Mouse (Mus musculus) liver, embryonic 14.5 days (tissue): ENCODE data around the gene Mettl24.

Experiments
- CTCF ChIP-seq: IDR thresholded peaks from 2 replicates; pipeline ENCODE4 v1.5.1; 2016; ENCODE audit warnings: antibody characterized with exemption, low read depth, control low read depth
- EP300 ChIP-seq: IDR thresholded peaks from 2 replicates; pipeline ENCODE4 v1.6.1; 2016; ENCODE audit warnings: antibody characterized with exemption, low read depth

DNA sequence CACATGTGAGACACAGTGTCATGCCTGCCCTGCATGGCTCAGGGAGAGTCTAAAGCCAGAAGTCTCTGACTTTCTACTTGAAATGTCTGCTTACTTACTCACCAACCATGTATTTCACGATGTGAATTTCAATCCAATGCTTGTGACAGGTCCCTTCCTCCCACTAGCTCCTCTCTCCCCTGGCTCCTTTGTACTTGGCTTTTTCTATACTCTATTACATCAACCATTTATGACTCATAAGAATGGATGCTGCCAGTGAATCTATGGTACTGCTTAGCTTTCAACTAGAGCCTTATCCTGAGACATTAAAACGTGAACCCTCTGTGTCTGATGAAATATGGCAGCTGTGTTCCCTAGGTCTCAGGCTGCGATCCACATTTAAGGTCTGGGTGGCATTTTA is 147.2 kb downstream of the Mettl24 start:
- TF ChIP-seq CTCF = no peak
- no peak for TF ChIP-seq EP300
